Mouse (Mus musculus) intestine, postnatal 0 days (tissue): ENCODE measurements at regions not wholly inside any gene's neighbourhood (a gene's known extent, or its start where the extent isn't known, plus 50 kb on each side); places are given as distances from the start of the nearest gene placed in this dataset.

ENCODE experiments used
- ATAC-seq: fragments of 200-750 bp; cut with Nextera tagmentation; 2 replicates; pipeline ENCODE4 v1.8.0; 2017; ENCODE audit warnings: mild to moderate bottlenecking, moderate TSS enrichment, moderate library complexity
- H3K27ac ChIP-seq: fragments of 300-500 bp; sonication (generic); 2 replicates; pipeline ENCODE4 v1.5.1; 2014; ENCODE audit warnings: mild to moderate bottlenecking, low read depth, low read length, moderate library complexity
- H3K27me3 ChIP-seq: fragments of 300-500 bp; sonication (generic); replicated peaks from 2 replicates; pipeline ENCODE4 v1.6.1; 2014; ENCODE audit warnings: low read length, mixed read lengths; ENCODE audit not compliant: control insufficient read depth, insufficient read depth
- H3K36me3 ChIP-seq: fragments of 300-500 bp; sonication (generic); 2 replicates; pipeline ENCODE4 v1.6.1; 2014; ENCODE audit warnings: mild to moderate bottlenecking, moderate library complexity; ENCODE audit not compliant: control insufficient read depth, insufficient read depth
- H3K4me1 ChIP-seq: fragments of 300-500 bp; sonication (generic); replicated peaks from 2 replicates; pipeline ENCODE4 v1.6.1; 2014; ENCODE audit warnings: antibody characterized with exemption, low read length, mixed read lengths; ENCODE audit not compliant: control insufficient read depth, insufficient read depth
- H3K4me2 ChIP-seq: fragments of 300-500 bp; sonication (generic); replicated peaks from 2 replicates; pipeline ENCODE4 v1.6.1; 2014; ENCODE audit warnings: low read depth, mild to moderate bottlenecking, moderate library complexity
- H3K4me3 ChIP-seq: fragments of 300-500 bp; sonication (generic); 2 replicates; pipeline ENCODE4 v1.5.1; 2014; ENCODE audit warnings: low read depth, low read length
- H3K9ac ChIP-seq: fragments of 300-500 bp; sonication (generic); 2 replicates; pipeline ENCODE4 v1.6.1; 2014; ENCODE audit warnings: mild to moderate bottlenecking, low read depth, low read length
- H3K9me3 ChIP-seq: fragments of 300-500 bp; sonication (generic); 2 replicates; pipeline ENCODE4 v1.6.1; 2016; ENCODE audit warnings: mixed run types; ENCODE audit not compliant: control insufficient read depth
- CTCF ChIP-seq: sonication (generic); IDR thresholded peaks from 2 replicates; pipeline ENCODE4 v1.5.1; 2016; ENCODE audit warnings: low read depth, mild to moderate bottlenecking, control low read depth, antibody characterized with exemption, moderate library complexity
- WGBS: fragments of 180-500 bp; shearing (Covaris S2); extraction: QIAGEN DNeasy Blood & Tissue Kit; methylation state at CpG from one replicate; pipeline ENCODE4 v1.1.7; 2014; 5-methylcytosine and 5-hydroxymethylcytosine counted together

GRCm38 (mm10) chr13:48338561-48338960 lies 77.5 kb downstream of the Id4 start:
- Histone ChIP-seq H3K4me3 (no peak overlapping the region), H3K4me2 (no peak overlapping the region), H3K9ac (no peak overlapping the region), H3K27ac (no peak overlapping the region), H3K27me3 (no peaks in the 10 kb centered on the region), H3K9me3 (no peaks in the 10 kb centered on the region), H3K36me3 (no peaks in the 10 kb centered on the region), H3K4me1 (no peaks in the 10 kb centered on the region)
- no peak for ATAC-seq
- 43% methylated on average over 6 of the region's 6 CpGs for WGBS
- TF ChIP-seq CTCF: no peak

- H3K4me2 ChIP-seq: no peak overlapping the region
- no peak overlapping the region for H3K27ac ChIP-seq
- H3K4me1 ChIP-seq: no peaks in the 10 kb centered on the region
- no peak overlapping the region for H3K4me3 ChIP-seq
- 91% methylated on average over 9 of the region's 9 CpGs for WGBS
- H3K27me3 ChIP-seq: no peaks in the 10 kb centered on the region
- TF ChIP-seq CTCF: no peak
- H3K9ac ChIP-seq: no peak overlapping the region
- ATAC-seq: no peak
- no peaks in the 10 kb centered on the region for H3K36me3 ChIP-seq
- H3K9me3 ChIP-seq: no peaks in the 10 kb centered on the region
Measured at GRCm38 (mm10) chr13:48350124-48350523, 89.1 kb downstream of the Id4 start.

GRCm38 (mm10) chr13:48350955-48351354 lies 89.9 kb downstream of the Id4 start:
- WGBS: 55% methylated on average over 11 of the region's 11 CpGs
- ATAC-seq: no peak
- TF ChIP-seq CTCF: no peak

GRCm38 (mm10) chr13:48357118-48357517 lies 96.1 kb downstream of the Id4 start:
- H3K4me2 ChIP-seq: no peak overlapping the region
- H3K27me3 ChIP-seq: no peaks in the 10 kb centered on the region
- no peak for TF ChIP-seq CTCF
- WGBS: 73% methylated on average over 1 of the region's 1 CpGs
- no peaks in the 10 kb centered on the region for H3K36me3 ChIP-seq
- H3K9ac ChIP-seq: no peak overlapping the region
- no peaks in the 10 kb centered on the region for H3K9me3 ChIP-seq
- H3K4me1 ChIP-seq: no peaks in the 10 kb centered on the region
- H3K4me3 ChIP-seq: no peak overlapping the region
- H3K27ac ChIP-seq: no peak overlapping the region
- ATAC-seq: no peak

More at GRCm38 (mm10) chr13:48350955-48351354, 89.9 kb downstream of the Id4 start:
- Histone ChIP-seq H3K4me1 (no peaks in the 10 kb centered on the region), H3K9ac (no peak overlapping the region), H3K36me3 (no peaks in the 10 kb centered on the region), H3K27me3 (no peaks in the 10 kb centered on the region), H3K9me3 (no peaks in the 10 kb centered on the region), H3K27ac (no peak overlapping the region), H3K4me3 (no peak overlapping the region), H3K4me2 (no peak overlapping the region)

GRCm38 (mm10) chr13:48357640-48358039 lies 96.6 kb downstream of the Id4 start:
- Histone ChIP-seq H3K4me2 (no peak overlapping the region), H3K27ac (no peak overlapping the region), H3K27me3 (no peaks in the 10 kb centered on the region), H3K9me3 (no peaks in the 10 kb centered on the region), H3K4me3 (no peak overlapping the region), H3K36me3 (no peaks in the 10 kb centered on the region), H3K9ac (no peak overlapping the region), H3K4me1 (no peaks in the 10 kb centered on the region)
- ATAC-seq: no peak
- no peak for TF ChIP-seq CTCF
- 95% methylated on average over 7 of the region's 7 CpGs for WGBS

- Histone ChIP-seq H3K27ac (no peak overlapping the region), H3K9me3 (no peaks in the 10 kb centered on the region), H3K4me2 (no peak overlapping the region), H3K27me3 (no peaks in the 10 kb centered on the region), H3K4me1 (no peaks in the 10 kb centered on the region), H3K9ac (no peak overlapping the region), H3K4me3 (no peak overlapping the region), H3K36me3 (no peaks in the 10 kb centered on the region)
- WGBS: 49% methylated on average over 9 of the region's 9 CpGs
- ATAC-seq: no peak
- TF ChIP-seq CTCF: no peak
Measured at GRCm38 (mm10) chr13:48371060-48371459, 110.0 kb downstream of the Id4 start.

GRCm38 (mm10) chr13:48376405-48376804 lies 115.4 kb downstream of the Id4 start:
- ATAC-seq: no peak
- no peak overlapping the region for H3K4me3 ChIP-seq
- no peak for TF ChIP-seq CTCF

More at GRCm38 (mm10) chr13:48376405-48376804, 115.4 kb downstream of the Id4 start:
- H3K36me3 ChIP-seq: no peaks in the 10 kb centered on the region
- H3K4me1 ChIP-seq: no peaks in the 10 kb centered on the region
- no peaks in the 10 kb centered on the region for H3K27me3 ChIP-seq
- H3K9ac ChIP-seq: no peak overlapping the region
- H3K4me2 ChIP-seq: no peak overlapping the region
- H3K27ac ChIP-seq: no peak overlapping the region
- H3K9me3 ChIP-seq: no peaks in the 10 kb centered on the region
- 76% methylated on average over 4 of the region's 4 CpGs for WGBS
